Mouse (Mus musculus) midbrain, postnatal 0 days (tissue): ENCODE measurements at regions not wholly inside any gene's neighbourhood (a gene's known extent, or its start where the extent isn't known, plus 50 kb on each side); places are given as distances from the start of the nearest gene placed in this dataset.
A peak's percentile ranks its signal among the peaks of the same experiment; 100 is the strongest.

ENCODE experiments used
- ATAC-seq: fragments of 200-750 bp; cut with Nextera tagmentation; 2 replicates; pipeline ENCODE4 v1.8.0; 2017; ENCODE audit warnings: moderate number of reproducible peaks, mild to moderate bottlenecking, moderate TSS enrichment, moderate library complexity; ENCODE audit not compliant: low FRiP score
- DNase-seq: peaks from one replicate; pipeline ENCODE4 v3.0.0-alpha.2; 2015; ENCODE audit warnings: low spot score
- H3K27ac ChIP-seq: fragments of 300-500 bp; sonication (generic); 2 replicates; pipeline ENCODE4 v1.5.1; 2014; ENCODE audit warnings: low read depth, mild to moderate bottlenecking, low read length, mixed read lengths
- H3K27me3 ChIP-seq: fragments of 300-500 bp; sonication (generic); 2 replicates; pipeline ENCODE4 v1.6.1; 2014; ENCODE audit warnings: low read length, control low read depth, mixed read lengths; ENCODE audit not compliant: insufficient read depth
- H3K36me3 ChIP-seq: fragments of 300-500 bp; sonication (generic); 2 replicates; pipeline ENCODE4 v1.6.1; 2014; ENCODE audit warnings: low read length, control low read depth, mixed read lengths; ENCODE audit not compliant: insufficient read depth
- H3K4me1 ChIP-seq: fragments of 300-500 bp; sonication (generic); 2 replicates; pipeline ENCODE4 v1.6.1; 2014; ENCODE audit warnings: mild to moderate bottlenecking, control low read depth, antibody characterized with exemption, low read length, mixed read lengths; ENCODE audit not compliant: insufficient read depth
- H3K4me2 ChIP-seq: fragments of 300-500 bp; sonication (generic); 2 replicates; pipeline ENCODE4 v1.6.1; 2014; ENCODE audit warnings: low read depth, mild to moderate bottlenecking, low read length, mixed read lengths; ENCODE audit not compliant: poor library complexity, severe bottlenecking
- H3K4me3 ChIP-seq: fragments of 300-500 bp; sonication (generic); 2 replicates; pipeline ENCODE4 v1.5.1; 2014; ENCODE audit warnings: low read depth, mild to moderate bottlenecking, low read length, moderate library complexity
- H3K9ac ChIP-seq: fragments of 300-500 bp; sonication (generic); replicated peaks from 2 replicates; pipeline ENCODE4 v1.6.1; 2014; ENCODE audit warnings: mild to moderate bottlenecking, low read length, moderate library complexity, mixed read lengths; ENCODE audit not compliant: poor library complexity, severe bottlenecking
- H3K9me3 ChIP-seq: fragments of 300-500 bp; sonication (generic); 2 replicates; pipeline ENCODE4 v1.6.1; 2016; ENCODE audit warnings: low read length, control low read depth
- CTCF ChIP-seq: IDR thresholded peaks from 2 replicates; pipeline ENCODE4 v1.5.1; 2016; ENCODE audit warnings: antibody characterized with exemption, mild to moderate bottlenecking
- WGBS: fragments of 180-500 bp; shearing (Covaris S2); extraction: QIAGEN DNeasy Blood & Tissue Kit; methylation state at CpG from one replicate; pipeline ENCODE4 v1.1.7; 2014; 5-methylcytosine and 5-hydroxymethylcytosine counted together

DNA sequence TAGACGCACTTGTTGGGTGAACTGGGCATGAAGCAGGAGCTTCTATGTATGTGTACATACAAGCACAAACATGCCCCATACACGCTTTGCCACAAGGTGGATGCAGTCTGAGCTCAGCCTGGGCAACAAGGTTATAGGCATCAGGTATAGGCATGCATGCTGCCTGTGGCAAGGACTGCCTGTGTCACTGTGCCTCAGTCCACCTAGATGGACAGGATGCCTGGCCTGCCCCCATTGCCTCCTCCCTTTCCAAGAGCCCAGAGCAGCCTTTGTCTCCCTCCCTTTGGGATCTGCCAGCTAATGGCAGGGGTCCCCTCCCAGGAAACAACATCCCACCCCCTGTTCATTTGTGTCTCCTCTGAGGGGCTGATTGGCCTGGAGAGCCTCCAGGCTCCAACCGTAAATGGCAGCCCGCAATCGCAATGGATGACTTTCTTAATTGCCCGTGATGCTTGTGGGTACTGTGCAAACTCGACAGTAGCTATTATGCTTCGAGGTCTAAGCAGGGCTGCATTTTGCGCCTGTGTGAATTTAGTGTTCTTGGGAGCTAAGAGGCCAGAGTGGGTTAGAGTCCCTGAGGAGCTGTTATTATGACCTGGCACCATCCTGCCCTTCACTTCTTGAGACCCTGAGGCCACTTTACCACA is 293.6 kb downstream of the Tns1 start:
- ATAC-seq (no peak), DNase-seq (peak; percentile 37)
- H3K4me2 ChIP-seq, result no peak overlapping the region

DNA sequence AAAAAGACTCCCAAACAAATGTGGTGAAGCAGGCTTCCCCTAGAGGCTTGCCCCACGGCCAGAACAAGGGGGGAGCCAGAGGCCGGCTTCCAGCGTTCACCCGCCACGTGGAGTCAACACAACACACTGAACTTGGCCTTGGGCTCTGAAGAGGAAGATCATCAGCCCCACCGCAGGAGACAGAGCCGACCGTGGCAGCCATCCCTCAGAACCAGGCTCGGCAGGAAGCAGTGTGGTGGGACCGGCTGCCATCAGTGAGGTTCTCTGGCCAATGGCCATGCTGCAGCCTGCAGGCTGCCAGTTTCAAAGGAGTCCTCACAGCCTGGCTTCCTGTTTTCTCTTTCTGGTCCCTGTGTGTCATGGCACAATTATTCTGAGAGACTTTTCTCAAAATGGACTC is 295.3 kb downstream of the Tns1 start:
- DNase-seq (peak; percentile 44), ATAC-seq (no peak)
- Histone ChIP-seq H3K4me3 (no peak overlapping the region), H3K4me1 (peaks cover 6% of the 10 kb centered on the region; the same call in 1 of the 2 replicates), H3K9me3 (no peaks in the 10 kb centered on the region), H3K4me2 (no peak overlapping the region), H3K27ac (no peak overlapping the region), H3K27me3 (no peaks in the 10 kb centered on the region), H3K9ac (no peak overlapping the region), H3K36me3 (no peaks in the 10 kb centered on the region)
- 42% methylated on average over 10 of the region's 10 CpGs for WGBS
- no peak for TF ChIP-seq CTCF

More for the DNA sequence above, 293.6 kb downstream of the Tns1 start:
- Histone ChIP-seq H3K36me3 (no peaks in the 10 kb centered on the region), H3K4me3 (no peak overlapping the region), H3K4me1 (peaks cover 5% of the 10 kb centered on the region; the same call in 1 of the 2 replicates), H3K27ac (no peak overlapping the region), H3K9ac (0 out of 2 replicates have a peak overlapping the region, but pooled peaks have one; percentile 8), H3K9me3 (no peaks in the 10 kb centered on the region), H3K27me3 (no peaks in the 10 kb centered on the region)
- no peak for TF ChIP-seq CTCF
- 67% methylated on average over 9 of the region's 9 CpGs for WGBS

GRCm38 (mm10) chr1:73826243-73826930 is 297.9 kb downstream of the Tns1 start:
- WGBS, result 37% methylated on average over 15 of the region's 15 CpGs
- Histone ChIP-seq H3K36me3 (no peaks in the 10 kb centered on the region), H3K9me3 (no peaks in the 10 kb centered on the region), H3K27me3 (no peaks in the 10 kb centered on the region), H3K27ac (no peak overlapping the region), H3K4me2 (no peak overlapping the region), H3K9ac (no peak overlapping the region), H3K4me3 (no peak overlapping the region), H3K4me1 (peaks cover 6% of the 10 kb centered on the region; the same call in 1 of the 2 replicates)
- ATAC-seq (peak; percentile 81), DNase-seq (peak; percentile 91)
- TF ChIP-seq CTCF, result peak; percentile 99

DNA sequence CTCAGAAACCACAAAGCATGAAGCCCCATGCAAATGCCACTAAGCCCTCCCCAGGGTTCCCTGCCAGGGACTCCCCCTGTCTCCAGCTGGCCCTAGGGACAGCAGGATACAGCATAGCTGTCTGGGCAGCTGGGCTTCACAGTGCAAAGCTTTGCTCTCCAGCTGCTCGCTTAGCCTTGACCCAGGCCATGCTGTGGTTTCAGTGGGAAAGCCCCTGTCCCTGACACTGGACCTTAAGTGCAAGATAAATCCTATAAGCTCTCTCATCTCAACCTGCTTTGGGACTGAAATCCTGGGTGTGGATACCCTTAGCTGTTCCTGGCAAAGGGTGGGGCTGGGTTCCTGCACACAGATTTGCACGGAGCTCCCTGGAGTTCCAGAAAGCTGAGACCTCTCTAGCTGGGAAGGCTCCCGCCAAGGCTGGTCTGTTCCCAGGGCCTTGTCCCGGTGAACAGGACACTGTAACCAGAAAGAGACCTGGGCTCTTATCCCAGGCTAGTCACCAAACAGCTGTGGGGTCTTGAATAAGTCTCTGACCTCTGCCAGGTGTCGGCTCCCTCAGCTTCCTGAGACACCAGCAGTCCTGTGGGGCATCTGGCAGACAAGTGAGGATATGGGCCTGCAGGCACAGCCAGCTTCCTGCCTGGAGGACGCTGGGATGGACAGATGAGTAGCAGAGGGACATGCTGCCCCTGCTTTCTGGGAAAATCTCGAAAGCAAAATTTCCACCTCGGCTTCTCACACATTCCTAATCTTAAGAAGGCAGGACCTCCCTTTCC is 299.7 kb downstream of the Tns1 start:
- H3K27ac ChIP-seq, result no peak overlapping the region
- no peak overlapping the region for H3K4me2 ChIP-seq
- H3K9me3 ChIP-seq, result no peaks in the 10 kb centered on the region
- no peak for ATAC-seq
- H3K4me1 ChIP-seq, result peaks cover 6% of the 10 kb centered on the region; the same call in 1 of the 2 replicates
- H3K9ac ChIP-seq, result no peak overlapping the region
- 67% methylated on average over 8 of the region's 8 CpGs for WGBS
- no peaks in the 10 kb centered on the region for H3K27me3 ChIP-seq
- TF ChIP-seq CTCF, result no peak
- H3K36me3 ChIP-seq, result no peaks in the 10 kb centered on the region
- DNase-seq, result no peak
- H3K4me3 ChIP-seq, result no peak overlapping the region

- H3K4me3 ChIP-seq, result no peak overlapping the region
- no peak overlapping the region for H3K9ac ChIP-seq
- no peak overlapping the region for H3K4me2 ChIP-seq
- no peak for TF ChIP-seq CTCF
- no peaks in the 10 kb centered on the region for H3K36me3 ChIP-seq
- 88% methylated on average over 10 of the region's 10 CpGs for WGBS
- H3K27ac ChIP-seq, result no peak overlapping the region
- H3K4me1 ChIP-seq, result peaks cover 6% of the 10 kb centered on the region; the same call in 1 of the 2 replicates
- no peaks in the 10 kb centered on the region for H3K9me3 ChIP-seq
- DNase-seq (no peak), ATAC-seq (no peak)
- H3K27me3 ChIP-seq, result no peaks in the 10 kb centered on the region
These were observed 300.5 kb downstream of the Tns1 start for GRCm38 (mm10) chr1:73823726-73824125.
